Mouse (Mus musculus): ENCODE results near the gene Trim43a.
"Not testable (repeated sequence)": the region's sequence is repeated elsewhere in the genome, so short reads cannot be mapped to it uniquely, and the experiment has no call there.

Gene Trim43a

GRCm38 (mm10) chr9:88580591-88580990, at the start of gene Trim43a:
Gene Trim43a, plus strand, starts transcription at chr9:88580891.
- not testable (repeated sequence) for DNase-seq (ENCODE audit: low spot score in 2 of 2)

GRCm38 (mm10) chr9:88534093-88534492, 46.6 kb upstream of the Trim43a start:
- DNase-seq (ENCODE audit: low spot score in 2 of 2), result no peak

- no peak for DNase-seq (ENCODE audit: low spot score in 2 of 2)
These were observed 41.0 kb upstream of the Trim43a start for GRCm38 (mm10) chr9:88539546-88540224.

- no peak for DNase-seq (ENCODE audit: low spot score in 2 of 2)
These were observed 37.9 kb upstream of the Trim43a start for GRCm38 (mm10) chr9:88542816-88543215.

- no peak for DNase-seq (ENCODE audit: low spot score in 2 of 2)
These were observed 35.2 kb upstream of the Trim43a start for GRCm38 (mm10) chr9:88545534-88545933.

GRCm38 (mm10) chr9:88546166-88546565, 34.5 kb upstream of the Trim43a start:
- peak in 1 of 2 experiments; percentile 32 for DNase-seq (ENCODE audit: low spot score in 2 of 2)

- no peak for DNase-seq (ENCODE audit: low spot score in 2 of 2)
These were observed 34.0 kb upstream of the Trim43a start for GRCm38 (mm10) chr9:88546657-88547056.

GRCm38 (mm10) chr9:88547270-88547669, 33.4 kb upstream of the Trim43a start:
- peak; percentile 27 to 29 for DNase-seq (ENCODE audit: low spot score in 2 of 2)

- peak; percentile 83 to 86 for DNase-seq (ENCODE audit: low spot score in 2 of 2)
These were observed 32.7 kb upstream of the Trim43a start, which contains the start of gene Zfp949 for GRCm38 (mm10) chr9:88547851-88548613. Gene Zfp949, plus strand, starts transcription at chr9:88548020.

GRCm38 (mm10) chr9:88548614-88548945, 32.1 kb upstream of the Trim43a start:
- no peak for DNase-seq (ENCODE audit: low spot score in 2 of 2)

- DNase-seq (ENCODE audit: low spot score in 2 of 2), result no peak
These were observed 27.6 kb upstream of the Trim43a start for GRCm38 (mm10) chr9:88553071-88553470.

GRCm38 (mm10) chr9:88558146-88558545, 22.5 kb upstream of the Trim43a start:
- no peak for DNase-seq (ENCODE audit: low spot score in 2 of 2)

- not testable (repeated sequence) for DNase-seq (ENCODE audit: low spot score in 2 of 2)
These were observed 19.2 kb upstream of the Trim43a start for GRCm38 (mm10) chr9:88561476-88561875.

- DNase-seq (ENCODE audit: low spot score in 2 of 2), result not testable (repeated sequence)
These were observed 10.2 kb upstream of the Trim43a start for GRCm38 (mm10) chr9:88570471-88570870.

GRCm38 (mm10) chr9:88593708-88594107, 13.0 kb downstream of the Trim43a start:
- DNase-seq (ENCODE audit: low spot score in 2 of 2), result not testable (repeated sequence)

- DNase-seq (ENCODE audit: low spot score in 2 of 2), result peak; percentile 98 to 99
These were observed 18.8 kb downstream of the Trim43a start for GRCm38 (mm10) chr9:88599206-88600162.

- DNase-seq (ENCODE audit: low spot score in 2 of 2), result not testable (repeated sequence)
These were observed 45.3 kb downstream of the Trim43a start for GRCm38 (mm10) chr9:88625803-88626514.

GRCm38 (mm10) chr9:88638125-88638524, 57.4 kb downstream of the Trim43a start:
- DNase-seq (ENCODE audit: low spot score in 2 of 2), result not testable (repeated sequence)
